Mouse (Mus musculus): Measurements from ENCODE around the gene Sumf1. TPM values are rescaled to one million over a fixed set of nuclear protein-coding genes. Genes with fewer than 3 reads are reported as not detected.

Sumf1 gene
- polyA plus RNA-seq, 1 experiment, result 19.6 TPM

GRCm38 (mm10) chr6:108213481-108214293, 28.3 kb upstream of the Sumf1 start:
- no peak for TF ChIP-seq MAX (IDR thresholded peaks at IDR 0.05)
- TF ChIP-seq CEBPB (IDR thresholded peaks at IDR 0.05; ENCODE audit: low read depth), result no peak
- TF ChIP-seq CTCF (IDR thresholded peaks at IDR 0.05; ENCODE audit: control insufficient read depth, insufficient read depth, insufficient read length), result no peak
- no peak for TF ChIP-seq MYOG (IDR thresholded peaks at IDR 0.05; ENCODE audit: control insufficient read depth, extremely low read depth, insufficient read length)
- TF ChIP-seq USF1 (IDR thresholded peaks at IDR 0.05; ENCODE audit: low read depth), result no peak
- no peak for TF ChIP-seq FOSL1 (IDR thresholded peaks at IDR 0.05; ENCODE audit: insufficient read depth, low read length, poor library complexity, severe bottlenecking)
- no peak for TF ChIP-seq MYOD1 (IDR thresholded peaks at IDR 0.05; ENCODE audit: control insufficient read depth, insufficient read length, low read depth)
- Histone ChIP-seq H3K79me2 (ENCODE audit: control insufficient read depth, insufficient read depth) (no peaks in the 10 kb centered on the region), H3K4me3 (ENCODE audit: insufficient read depth, poor library complexity, severe bottlenecking) (peak overlapping the region; percentile 61), H3K79me3 (ENCODE audit: low read depth) (no peaks in the 10 kb centered on the region), H3K36me3 (ENCODE audit: control insufficient read depth, insufficient read depth) (no peaks in the 10 kb centered on the region), H3ac (ENCODE audit: control insufficient read depth, insufficient read length, low read depth) (peak overlapping the region; percentile 93), H3K27me3 (ENCODE audit: control insufficient read depth, insufficient read depth, insufficient read length) (peaks cover 3% of the 10 kb centered on the region)

- Histone ChIP-seq H3K79me2 (ENCODE audit: control insufficient read depth, insufficient read depth) (no peaks in the 10 kb centered on the region), H3K4me3 (ENCODE audit: insufficient read depth, poor library complexity, severe bottlenecking) (peak within 1 kb of the TSS; percentile 61), H3K27me3 (ENCODE audit: control insufficient read depth, insufficient read depth, insufficient read length) (peaks cover 3% of the 10 kb centered on the region), H3K79me3 (ENCODE audit: low read depth) (no peaks in the 10 kb centered on the region), H3ac (ENCODE audit: control insufficient read depth, insufficient read length, low read depth) (peak within 1 kb of the TSS; percentile 93), H3K36me3 (ENCODE audit: control insufficient read depth, insufficient read depth) (no peaks in the 10 kb centered on the region)
- TF ChIP-seq MYOG (IDR thresholded peaks at IDR 0.05; ENCODE audit: control insufficient read depth, extremely low read depth, insufficient read length) (no peak), CTCF (IDR thresholded peaks at IDR 0.05; ENCODE audit: control insufficient read depth, insufficient read depth, insufficient read length) (no peak), FOSL1 (IDR thresholded peaks at IDR 0.05; ENCODE audit: insufficient read depth, low read length, poor library complexity, severe bottlenecking) (no peak), MAX (IDR thresholded peaks at IDR 0.05) (no peak), USF1 (IDR thresholded peaks at IDR 0.05; ENCODE audit: low read depth) (no peak), MYOD1 (IDR thresholded peaks at IDR 0.05; ENCODE audit: control insufficient read depth, insufficient read length, low read depth) (no peak), CEBPB (IDR thresholded peaks at IDR 0.05; ENCODE audit: low read depth) (no peak)
Measured at GRCm38 (mm10) chr6:108212881-108213295, 27.5 kb upstream of the Sumf1 start, which contains the start of gene Itpr1. Itpr1 (plus strand) TSS chr6:108213096.

GRCm38 (mm10) chr6:108211896-108212880, 26.8 kb upstream of the Sumf1 start:
- TF ChIP-seq MYOG (IDR thresholded peaks at IDR 0.05; ENCODE audit: control insufficient read depth, extremely low read depth, insufficient read length) (no peak), MYOD1 (IDR thresholded peaks at IDR 0.05; ENCODE audit: control insufficient read depth, insufficient read length, low read depth) (no peak), FOSL1 (IDR thresholded peaks at IDR 0.05; ENCODE audit: insufficient read depth, low read length, poor library complexity, severe bottlenecking) (no peak), USF1 (IDR thresholded peaks at IDR 0.05; ENCODE audit: low read depth) (no peak), CTCF (IDR thresholded peaks at IDR 0.05; ENCODE audit: control insufficient read depth, insufficient read depth, insufficient read length) (no peak), CEBPB (IDR thresholded peaks at IDR 0.05; ENCODE audit: low read depth) (no peak), MAX (IDR thresholded peaks at IDR 0.05) (no peak)
- no peaks in the 10 kb centered on the region for H3K79me3 ChIP-seq (ENCODE audit: low read depth)
- H3K4me3 ChIP-seq (ENCODE audit: insufficient read depth, poor library complexity, severe bottlenecking), result peak overlapping the region; percentile 61
- H3K27me3 ChIP-seq (ENCODE audit: control insufficient read depth, insufficient read depth, insufficient read length), result peaks cover 4% of the 10 kb centered on the region
- no peaks in the 10 kb centered on the region for H3K36me3 ChIP-seq (ENCODE audit: control insufficient read depth, insufficient read depth)
- H3ac ChIP-seq (ENCODE audit: control insufficient read depth, insufficient read length, low read depth), result peak overlapping the region; percentile 65
- no peaks in the 10 kb centered on the region for H3K79me2 ChIP-seq (ENCODE audit: control insufficient read depth, insufficient read depth)

GRCm38 (mm10) chr6:108206914-108207566, 21.7 kb upstream of the Sumf1 start:
- H3K4me3 ChIP-seq (ENCODE audit: insufficient read depth, poor library complexity, severe bottlenecking), result no peak overlapping the region
- no peak overlapping the region for H3ac ChIP-seq (ENCODE audit: control insufficient read depth, insufficient read length, low read depth)
- no peaks in the 10 kb centered on the region for H3K79me3 ChIP-seq (ENCODE audit: low read depth)
- H3K36me3 ChIP-seq (ENCODE audit: control insufficient read depth, insufficient read depth), result no peaks in the 10 kb centered on the region
- peaks cover 18% of the 10 kb centered on the region for H3K27me3 ChIP-seq (ENCODE audit: control insufficient read depth, insufficient read depth, insufficient read length)
- TF ChIP-seq MYOD1 (IDR thresholded peaks at IDR 0.05; ENCODE audit: control insufficient read depth, insufficient read length, low read depth) (no peak), MAX (IDR thresholded peaks at IDR 0.05) (no peak), MYOG (IDR thresholded peaks at IDR 0.05; ENCODE audit: control insufficient read depth, extremely low read depth, insufficient read length) (no peak), FOSL1 (IDR thresholded peaks at IDR 0.05; ENCODE audit: insufficient read depth, low read length, poor library complexity, severe bottlenecking) (no peak), CTCF (IDR thresholded peaks at IDR 0.05; ENCODE audit: control insufficient read depth, insufficient read depth, insufficient read length) (no peak), USF1 (IDR thresholded peaks at IDR 0.05; ENCODE audit: low read depth) (no peak), CEBPB (IDR thresholded peaks at IDR 0.05; ENCODE audit: low read depth) (no peak)
- H3K79me2 ChIP-seq (ENCODE audit: control insufficient read depth, insufficient read depth), result no peaks in the 10 kb centered on the region

GRCm38 (mm10) chr6:108206145-108206544, 20.8 kb upstream of the Sumf1 start:
- no peaks in the 10 kb centered on the region for H3K79me2 ChIP-seq (ENCODE audit: control insufficient read depth, insufficient read depth)
- H3K36me3 ChIP-seq (ENCODE audit: control insufficient read depth, insufficient read depth), result no peaks in the 10 kb centered on the region
- no peak overlapping the region for H3K4me3 ChIP-seq (ENCODE audit: insufficient read depth, poor library complexity, severe bottlenecking)
- no peak overlapping the region for H3ac ChIP-seq (ENCODE audit: control insufficient read depth, insufficient read length, low read depth)
- H3K27me3 ChIP-seq (ENCODE audit: control insufficient read depth, insufficient read depth, insufficient read length), result peaks cover 18% of the 10 kb centered on the region
- TF ChIP-seq MAX (IDR thresholded peaks at IDR 0.05) (no peak), MYOG (IDR thresholded peaks at IDR 0.05; ENCODE audit: control insufficient read depth, extremely low read depth, insufficient read length) (no peak), MYOD1 (IDR thresholded peaks at IDR 0.05; ENCODE audit: control insufficient read depth, insufficient read length, low read depth) (no peak), CEBPB (IDR thresholded peaks at IDR 0.05; ENCODE audit: low read depth) (no peak), FOSL1 (IDR thresholded peaks at IDR 0.05; ENCODE audit: insufficient read depth, low read length, poor library complexity, severe bottlenecking) (no peak), USF1 (IDR thresholded peaks at IDR 0.05; ENCODE audit: low read depth) (no peak), CTCF (IDR thresholded peaks at IDR 0.05; ENCODE audit: control insufficient read depth, insufficient read depth, insufficient read length) (no peak)
- no peaks in the 10 kb centered on the region for H3K79me3 ChIP-seq (ENCODE audit: low read depth)

All from C2C12 (cell line).